Mouse (Mus musculus) cerebellum, postnatal 36 days (tissue): Measurements from ENCODE around the gene Edc4.

Experiments used
- DNase-seq, 2 experiments: peaks; one replicate each; pipeline ENCODE4 v3.0.0; 2021 to 2022; ENCODE audit warnings: mixed read lengths in 2 of 2

Edc4 gene

GRCm38 (mm10) chr8:105943321-105943739 lies 62.6 kb downstream of the Edc4 start, which contains the start of gene Lcat:
Gene Lcat (minus strand): TSS chr8:105943382.
- no peak for DNase-seq
